Mouse (Mus musculus): ENCODE data around the gene Tut1. TPM values are rescaled to one million over a fixed set of nuclear protein-coding genes. Genes with fewer than 3 reads are reported as not detected.
A peak's percentile ranks its signal among the peaks of the same experiment; 100 is the strongest.

The Tut1 gene
- total and polyA plus RNA-seq, 2 experiments from 2014 or later, result 17.6 to 24.5 TPM

GRCm38 (mm10) chr19:8950190-8950589 is 3.5 kb upstream of the Tut1 start:
- TF ChIP-seq CTCF (IDR thresholded peaks at IDR 0.05; ENCODE audit: low read depth), result no peak
- no peak for DNase-seq
- H3K36me3 ChIP-seq (ENCODE audit: insufficient read depth), result peaks cover 66% of the 10 kb centered on the region

GRCm38 (mm10) chr19:8952241-8952640 is 1.4 kb upstream of the Tut1 start:
- H3K9ac ChIP-seq, result peak overlapping the region; percentile 69
- no peaks in the 10 kb centered on the region for H3K27me3 ChIP-seq (ENCODE audit: insufficient read depth, low read length)
- DNase-seq (peak; percentile 68), ATAC-seq (peak; percentile 14; the same call in 1 of the 2 replicates)
- H3K4me1 ChIP-seq (ENCODE audit: insufficient read depth), result peaks cover 22% of the 10 kb centered on the region
- 37% methylated on average over 9 of the region's 9 CpGs for WGBS
- no peak overlapping the region; the same call in 1 of the 2 replicates for H3K4me2 ChIP-seq (ENCODE audit: low read depth)
- no peak overlapping the region for H3K4me3 ChIP-seq (ENCODE audit: low read depth, low read length)
- no peaks in the 10 kb centered on the region for H3K9me3 ChIP-seq (ENCODE audit: low read length)
- H3K27ac ChIP-seq (ENCODE audit: low read depth, low read length), result peak overlapping the region; percentile 96
- H3K36me3 ChIP-seq (ENCODE audit: insufficient read depth), result peaks cover 57% of the 10 kb centered on the region
- no peak for TF ChIP-seq CTCF (IDR thresholded peaks at IDR 0.05; ENCODE audit: low read depth)

More at GRCm38 (mm10) chr19:8950190-8950589, 3.5 kb upstream of the Tut1 start:
- no peak overlapping the region for H3K27ac ChIP-seq (ENCODE audit: low read depth, low read length)
- no peaks in the 10 kb centered on the region for H3K9me3 ChIP-seq (ENCODE audit: low read length)
- H3K4me3 ChIP-seq (ENCODE audit: low read depth, low read length), result no peak overlapping the region
- H3K9ac ChIP-seq, result no peak overlapping the region
- 93% methylated on average over 5 of the region's 5 CpGs for WGBS
- ATAC-seq, result no peak
- H3K4me1 ChIP-seq (ENCODE audit: insufficient read depth), result peaks cover 22% of the 10 kb centered on the region
- no peaks in the 10 kb centered on the region for H3K27me3 ChIP-seq (ENCODE audit: insufficient read depth, low read length)
- no peak overlapping the region for H3K4me2 ChIP-seq (ENCODE audit: low read depth)

GRCm38 (mm10) chr19:8954171-8954570 is 524 bp downstream of the Tut1 start:
- Histone ChIP-seq H3K36me3 (ENCODE audit: insufficient read depth) (peaks cover 43% of the 10 kb centered on the region), H3K4me2 (ENCODE audit: low read depth) (peak overlapping the region; percentile 71), H3K4me1 (ENCODE audit: insufficient read depth) (peaks cover 22% of the 10 kb centered on the region), H3K27me3 (ENCODE audit: insufficient read depth, low read length) (no peaks in the 10 kb centered on the region), H3K9ac (peak overlapping the region; percentile 58), H3K27ac (ENCODE audit: low read depth, low read length) (peak overlapping the region; percentile 78), H3K9me3 (ENCODE audit: low read length) (no peaks in the 10 kb centered on the region), H3K4me3 (ENCODE audit: low read depth, low read length) (peak overlapping the region; percentile 67)
- DNase-seq (no peak), ATAC-seq (no peak)
- no peak for TF ChIP-seq CTCF (IDR thresholded peaks at IDR 0.05; ENCODE audit: low read depth)
- WGBS, result 5% methylated on average over 9 of the region's 9 CpGs

- peaks cover 68% of the 10 kb centered on the region for H3K36me3 ChIP-seq (ENCODE audit: insufficient read depth)
- H3K4me2 ChIP-seq (ENCODE audit: low read depth), result no peak overlapping the region
- DNase-seq (no peak), ATAC-seq (no peak)
- WGBS, result 93% methylated on average over 2 of the region's 2 CpGs
- no peak overlapping the region for H3K4me3 ChIP-seq (ENCODE audit: low read depth, low read length)
- no peak overlapping the region for H3K27ac ChIP-seq (ENCODE audit: low read depth, low read length)
- no peak overlapping the region for H3K9ac ChIP-seq
- H3K4me1 ChIP-seq (ENCODE audit: insufficient read depth), result no peaks in the 10 kb centered on the region; the same call in 1 of the 2 replicates
- TF ChIP-seq CTCF (IDR thresholded peaks at IDR 0.05; ENCODE audit: low read depth), result no peak
- H3K9me3 ChIP-seq (ENCODE audit: low read length), result no peaks in the 10 kb centered on the region
- H3K27me3 ChIP-seq (ENCODE audit: insufficient read depth, low read length), result no peaks in the 10 kb centered on the region
These were observed 8.6 kb downstream of the Tut1 start for GRCm38 (mm10) chr19:8962256-8962655.

- H3K36me3 ChIP-seq (ENCODE audit: insufficient read depth), result peaks cover 67% of the 10 kb centered on the region
- no peak overlapping the region for H3K4me2 ChIP-seq (ENCODE audit: low read depth)
- no peak for TF ChIP-seq CTCF (IDR thresholded peaks at IDR 0.05; ENCODE audit: low read depth)
- H3K27me3 ChIP-seq (ENCODE audit: insufficient read depth, low read length), result no peaks in the 10 kb centered on the region
- no peak for DNase-seq
- no peak for ATAC-seq
- 86% methylated on average over 11 of the region's 11 CpGs for WGBS
- H3K9ac ChIP-seq, result no peak overlapping the region
- H3K4me3 ChIP-seq (ENCODE audit: low read depth, low read length), result no peak overlapping the region
- no peaks in the 10 kb centered on the region for H3K9me3 ChIP-seq (ENCODE audit: low read length)
- H3K4me1 ChIP-seq (ENCODE audit: insufficient read depth), result no peaks in the 10 kb centered on the region; the same call in 1 of the 2 replicates
- H3K27ac ChIP-seq (ENCODE audit: low read depth, low read length), result no peak overlapping the region
These were observed 11.4 kb downstream of the Tut1 start for GRCm38 (mm10) chr19:8965075-8965474.

GRCm38 (mm10) chr19:8965771-8966170 is 12.1 kb downstream of the Tut1 start:
- WGBS, result 74% methylated on average over 8 of the region's 8 CpGs
- DNase-seq (no peak), ATAC-seq (no peak)
- no peak overlapping the region for H3K4me3 ChIP-seq (ENCODE audit: low read depth, low read length)
- TF ChIP-seq CTCF (IDR thresholded peaks at IDR 0.05; ENCODE audit: low read depth), result no peak
- peaks cover 67% of the 10 kb centered on the region for H3K36me3 ChIP-seq (ENCODE audit: insufficient read depth)
- no peaks in the 10 kb centered on the region; the same call in 1 of the 2 replicates for H3K4me1 ChIP-seq (ENCODE audit: insufficient read depth)
- no peak overlapping the region for H3K4me2 ChIP-seq (ENCODE audit: low read depth)
- H3K27ac ChIP-seq (ENCODE audit: low read depth, low read length), result 0 out of 2 replicates have a peak overlapping the region, but pooled peaks have one; percentile 78
- no peaks in the 10 kb centered on the region for H3K27me3 ChIP-seq (ENCODE audit: insufficient read depth, low read length)
- no peaks in the 10 kb centered on the region for H3K9me3 ChIP-seq (ENCODE audit: low read length)
- peak overlapping the region; percentile 34; the same call in 1 of the 2 replicates for H3K9ac ChIP-seq

GRCm38 (mm10) chr19:8966198-8966589 is 12.5 kb downstream of the Tut1 start:
- H3K4me3 ChIP-seq (ENCODE audit: low read depth, low read length), result peak overlapping the region; percentile 80
- no peak for TF ChIP-seq CTCF (IDR thresholded peaks at IDR 0.05; ENCODE audit: low read depth)
- no peaks in the 10 kb centered on the region; the same call in 1 of the 2 replicates for H3K4me1 ChIP-seq (ENCODE audit: insufficient read depth)
- WGBS, result 38% methylated on average over 5 of the region's 5 CpGs
- DNase-seq (no peak), ATAC-seq (no peak)
- peak overlapping the region; percentile 78 for H3K27ac ChIP-seq (ENCODE audit: low read depth, low read length)
- H3K36me3 ChIP-seq (ENCODE audit: insufficient read depth), result peaks cover 68% of the 10 kb centered on the region
- no peaks in the 10 kb centered on the region for H3K27me3 ChIP-seq (ENCODE audit: insufficient read depth, low read length)
- H3K9me3 ChIP-seq (ENCODE audit: low read length), result no peaks in the 10 kb centered on the region
- H3K4me2 ChIP-seq (ENCODE audit: low read depth), result peak overlapping the region; percentile 44
- H3K9ac ChIP-seq, result peak overlapping the region; percentile 34
